10 mouse cellular contexts compared by ENCODE assay signal in the genomic region with DNA sequence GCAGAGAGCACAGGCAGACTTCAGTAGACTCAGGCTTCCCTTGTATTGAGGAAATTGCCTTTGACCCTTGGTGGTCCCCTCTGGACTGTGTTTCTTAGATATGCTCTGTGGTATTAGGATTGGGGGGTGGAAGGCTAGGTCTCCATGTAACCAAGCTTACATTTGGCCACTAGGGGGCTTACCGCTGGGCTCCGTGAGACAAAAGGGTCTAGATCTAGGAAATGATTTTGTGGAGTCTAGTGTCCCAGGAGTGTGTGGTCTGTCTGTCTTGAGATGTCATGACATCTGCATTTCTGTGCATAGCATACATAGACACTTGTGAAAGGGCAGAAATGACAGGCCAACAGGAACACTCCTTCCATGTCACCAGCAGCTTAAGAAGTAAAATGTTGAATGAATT.
A peak's percentile ranks its signal among the peaks of the same experiment; 100 is the strongest.
DNase-seq lines count a peak whose midpoint lies in the region; ATAC-seq and TF ChIP-seq lines count a peak whose summit lies in the region.
"Had no signal": no experiment of that assay in that cellular context is flagged by ENCODE, and none has a peak within 500 bp of the region (broad histone marks: within the 10 kb centered on the region; RNA-seq: fewer than 3 reads in every experiment).

No protein-coding gene starts in this region.

- no peak overlapping the region for H3K4me3 ChIP-seq in kidney, postnatal 0 days (replicated peaks; ENCODE audit: low read depth, low read length)
- H3K4me3 ChIP-seq in kidney, embryonic 16.5 days (ENCODE audit: low read length) = no peak overlapping the region
- H3K4me3 ChIP-seq in ES-E14 (ENCODE audit: insufficient read depth in 1 of 2, low read depth in 1 of 2, low read length in 2 of 2, poor library complexity in 1 of 2, severe bottlenecking in 1 of 2) = no peak overlapping the region
- H3K4me3 ChIP-seq in intestine, embryonic 16.5 days (ENCODE audit: low read length) = no peak overlapping the region

- no peak overlapping the region for H3K27ac ChIP-seq in kidney, postnatal 0 days
- H3K27ac ChIP-seq in kidney, embryonic 16.5 days (ENCODE audit: low read length) = no peak overlapping the region
- no peak overlapping the region for H3K27ac ChIP-seq in ES-E14 (ENCODE audit: insufficient read depth, low read depth, low read length, poor library complexity, severe bottlenecking)
- no peak overlapping the region for H3K27ac ChIP-seq in intestine, embryonic 16.5 days (ENCODE audit: low read length)

- no peaks in the 10 kb centered on the region for H3K9me3 ChIP-seq in kidney, postnatal 0 days (replicated peaks; ENCODE audit: low read length)
- H3K9me3 ChIP-seq in kidney, embryonic 16.5 days (ENCODE audit: low read length) = no peaks in the 10 kb centered on the region
- H3K9me3 ChIP-seq in ES-E14 (ENCODE audit: control insufficient read depth, insufficient read depth, low read depth, low read length) = no peaks in the 10 kb centered on the region
- H3K9me3 ChIP-seq in intestine, embryonic 16.5 days (ENCODE audit: control insufficient read depth, low read length) = no peaks in the 10 kb centered on the region

- peak; percentile 64 for TF ChIP-seq CTCF in kidney, postnatal 0 days (IDR thresholded peaks at IDR 0.05; ENCODE audit: low read depth)

- H3K36me3 ChIP-seq in kidney, postnatal 0 days (ENCODE audit: insufficient read depth, low read length) = no peaks in the 10 kb centered on the region
- peaks cover 4% of the 10 kb centered on the region; the same call in 1 of the 2 replicates for H3K36me3 ChIP-seq in kidney, embryonic 16.5 days (ENCODE audit: insufficient read depth, low read length)
- no peaks in the 10 kb centered on the region for H3K36me3 ChIP-seq in ES-E14 (ENCODE audit: control insufficient read depth, insufficient read depth, low read length, poor library complexity, severe bottlenecking)
- no peaks in the 10 kb centered on the region for H3K36me3 ChIP-seq in intestine, embryonic 16.5 days (ENCODE audit: control insufficient read depth, insufficient read depth, low read length)

- intact Hi-C loops in left cerebral cortex, postnatal 25 days (cut with DNase I) = no loop called here

- no peak overlapping the region for H3K9ac ChIP-seq in kidney, postnatal 0 days (ENCODE audit: low read depth, low read length)
- no peak overlapping the region for H3K9ac ChIP-seq in kidney, embryonic 16.5 days (replicated peaks; ENCODE audit: low read length)
- no peak overlapping the region for H3K9ac ChIP-seq in ES-E14 (ENCODE audit: insufficient read depth, low read depth, low read length, poor library complexity, severe bottlenecking)
- H3K9ac ChIP-seq in intestine, embryonic 16.5 days (ENCODE audit: low read depth, low read length) = no peak overlapping the region

- in situ Hi-C loops in ES-E14 (cut with MboI; ENCODE audit: low sequenced_read_pairs in 2 of 2, unreplicated experiment in 2 of 2) = no loop called here

- no peaks in the 10 kb centered on the region for H3K4me1 ChIP-seq in kidney, postnatal 0 days (replicated peaks; ENCODE audit: insufficient read depth, low read length)
- H3K4me1 ChIP-seq in kidney, embryonic 16.5 days (ENCODE audit: insufficient read depth, low read length) = peaks cover 5% of the 10 kb centered on the region; the same call in 1 of the 2 replicates
- no peaks in the 10 kb centered on the region for H3K4me1 ChIP-seq in ES-E14 (ENCODE audit: control insufficient read depth in 2 of 2, insufficient read depth in 2 of 2, low read length in 2 of 2, poor library complexity in 1 of 2)
- no peaks in the 10 kb centered on the region for H3K4me1 ChIP-seq in intestine, embryonic 16.5 days (ENCODE audit: control insufficient read depth, insufficient read depth, low read length)

- no peak for ATAC-seq in kidney, postnatal 0 days (replicated peaks; ENCODE audit: low FRiP score, low read depth)
- ATAC-seq in kidney, embryonic 16.5 days (ENCODE audit: low FRiP score, low TSS enrichment) = no peak
- ATAC-seq in intestine, embryonic 16.5 days = no peak

- peak; percentile 28 for DNase-seq in kidney, postnatal 0 days (ENCODE audit: low spot score)
- DNase-seq in A20 (ENCODE audit: low read depth, low spot score) (peak; percentile 45), ES-E14 (ENCODE audit: low read depth, low spot score) (peak; percentile 20)
- DNase-seq in embryo, embryonic 9.5 days (ENCODE audit: extremely low spot score) = peak; percentile 19
- no peak for DNase-seq in left cerebral cortex, postnatal 25 days (ENCODE audit: low spot score in 2 of 2)
- DNase-seq in frontal cortex, adult 2 months (ENCODE audit: extremely low spot score in 1 of 2, low spot score in 1 of 2) = no peak
- DNase-seq: heart, adult 18-20 months; layer of hippocampus, postnatal 36 days had no signal

- no peaks in the 10 kb centered on the region for H3K27me3 ChIP-seq in kidney, postnatal 0 days (ENCODE audit: insufficient read depth, low read length)
- H3K27me3 ChIP-seq in kidney, embryonic 16.5 days (ENCODE audit: insufficient read depth, low read length) = no peaks in the 10 kb centered on the region
- no peaks in the 10 kb centered on the region for H3K27me3 ChIP-seq in intestine, embryonic 16.5 days (replicated peaks; ENCODE audit: control insufficient read depth, insufficient read depth, low read length)

- no peak overlapping the region for H3K4me2 ChIP-seq in kidney, postnatal 0 days (ENCODE audit: low read length)
- H3K4me2 ChIP-seq in kidney, embryonic 16.5 days (replicated peaks; ENCODE audit: low read depth, low read length) = no peak overlapping the region
- H3K4me2 ChIP-seq in intestine, embryonic 16.5 days (ENCODE audit: low read depth, low read length) = no peak overlapping the region

- 68% methylated on average over 2 of the region's 2 CpGs for WGBS in kidney, postnatal 0 days
- WGBS in kidney, embryonic 16.5 days = 78% methylated on average over 2 of the region's 2 CpGs
- 41% methylated on average over 2 of the region's 2 CpGs for WGBS in intestine, embryonic 16.5 days

TF ChIP-seq in ES-E14, 5 proteins besides CTCF, POLR2A, EP300 and RAD21:
- TF ChIP-seq CHD2 (IDR thresholded peaks at IDR 0.05; ENCODE audit: low read depth, low read length) (no peak), HCFC1 (IDR thresholded peaks at IDR 0.05; ENCODE audit: borderline replicate concordance, insufficient read depth, low read length) (no peak), ZC3H11A (IDR thresholded peaks at IDR 0.05; ENCODE audit: borderline replicate concordance, low read depth, low read length) (no peak), ZNF384 (IDR thresholded peaks at IDR 0.05; ENCODE audit: low read depth, low read length) (no peak), MAFK (IDR thresholded peaks at IDR 0.05; ENCODE audit: insufficient read depth, low read depth, low read length) (no peak)

Comparison
In these comparisons a context has a peak if more than half of its experiments do, and no peak if none do; other contexts are left out.
1. DNase-seq: peak in kidney, postnatal 0 days (single experiment), A20 (single experiment), ES-E14 (single experiment) and embryo, embryonic 9.5 days (single experiment); none in left cerebral cortex, postnatal 25 days (0 of 2) and frontal cortex, adult 2 months (0 of 2).